Mouse (Mus musculus) spleen, postnatal 14 days (tissue): ENCODE results near the gene C1ql3.

Experiments used
- DNase-seq, 2 experiments: peaks; one replicate each; pipeline ENCODE4 v3.0.0; 2021 to 2022; ENCODE audit warnings: low spot score in 2 of 2

C1ql3 gene

DNA sequence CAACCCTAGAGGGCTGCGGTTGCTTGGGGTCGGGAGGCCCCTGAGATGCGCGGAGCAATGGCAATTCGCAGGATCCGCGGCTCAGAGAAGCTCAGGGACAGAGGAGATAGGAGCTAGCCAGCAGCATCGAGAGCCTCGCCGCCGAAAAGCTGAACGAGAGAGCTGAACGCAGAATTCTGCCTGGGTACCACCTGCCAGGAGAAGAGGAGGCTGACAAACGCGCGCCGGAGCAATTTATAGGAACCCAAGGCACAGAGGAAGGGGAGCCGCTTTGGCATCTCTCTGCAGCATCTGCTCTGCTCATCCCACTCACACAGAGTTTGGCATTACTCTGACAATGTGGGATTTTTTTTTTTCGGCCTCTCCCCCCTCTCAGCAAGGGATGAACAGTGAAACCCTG, at the start of gene C1ql3:
Gene C1ql3, minus strand, starts transcription at position 335 of the 400 bp plus-strand sequence.
- no peak for DNase-seq

DNA sequence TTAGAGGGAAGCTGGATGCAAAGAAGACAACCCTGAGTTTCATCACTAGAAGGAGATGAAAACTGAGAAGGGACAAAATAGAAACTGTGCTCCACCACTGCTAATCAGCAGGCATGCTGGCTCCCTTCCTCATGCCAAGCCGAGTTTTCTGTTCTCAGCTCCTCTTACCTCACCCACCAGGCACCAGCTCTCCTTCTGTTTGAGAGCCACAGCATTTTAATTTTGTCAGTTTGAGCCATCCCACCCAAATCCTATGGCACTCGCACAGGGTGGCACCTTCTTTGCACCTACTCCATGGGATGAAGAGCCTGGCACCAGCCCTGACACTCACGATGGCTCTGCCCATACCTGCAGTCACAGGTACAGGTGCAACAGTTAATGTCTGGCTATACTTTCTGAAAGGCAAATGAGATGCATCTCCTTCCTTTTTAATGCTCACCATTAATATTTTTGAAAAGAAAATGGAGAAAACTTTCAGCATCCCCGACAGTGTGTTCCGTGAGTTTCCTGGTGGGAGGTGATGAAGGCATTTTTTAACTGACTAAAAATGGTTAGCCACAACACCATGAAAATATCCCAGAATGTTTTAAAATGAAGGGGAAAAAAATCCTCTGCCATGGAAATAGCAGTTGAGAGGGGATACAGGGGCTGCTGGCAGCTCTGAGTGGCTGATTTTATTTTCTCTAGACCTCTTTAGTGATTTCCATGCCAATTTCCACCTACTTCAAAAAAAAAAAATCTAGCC, 49.0 kb upstream of the C1ql3 start:
- DNase-seq = no peak

DNA sequence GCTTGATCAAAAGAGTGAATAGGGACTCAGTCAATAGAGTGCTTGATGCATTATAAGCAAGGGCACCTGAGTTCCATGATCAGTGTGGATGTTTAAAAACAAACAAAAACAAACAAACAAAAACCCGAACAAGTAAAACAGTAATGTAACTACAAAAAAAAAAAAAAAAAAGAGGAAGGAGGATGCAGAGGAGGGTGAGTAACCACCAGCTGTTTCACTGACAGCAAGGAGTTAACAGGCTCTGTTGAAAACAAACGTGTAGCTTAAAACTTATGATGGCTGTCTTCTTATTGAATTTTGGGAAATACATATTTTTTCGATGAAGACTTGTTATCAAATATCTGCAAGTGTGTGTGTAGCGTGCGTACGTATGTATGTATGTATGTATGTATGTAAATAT, 37.0 kb upstream of the C1ql3 start:
- no peak for DNase-seq

DNA sequence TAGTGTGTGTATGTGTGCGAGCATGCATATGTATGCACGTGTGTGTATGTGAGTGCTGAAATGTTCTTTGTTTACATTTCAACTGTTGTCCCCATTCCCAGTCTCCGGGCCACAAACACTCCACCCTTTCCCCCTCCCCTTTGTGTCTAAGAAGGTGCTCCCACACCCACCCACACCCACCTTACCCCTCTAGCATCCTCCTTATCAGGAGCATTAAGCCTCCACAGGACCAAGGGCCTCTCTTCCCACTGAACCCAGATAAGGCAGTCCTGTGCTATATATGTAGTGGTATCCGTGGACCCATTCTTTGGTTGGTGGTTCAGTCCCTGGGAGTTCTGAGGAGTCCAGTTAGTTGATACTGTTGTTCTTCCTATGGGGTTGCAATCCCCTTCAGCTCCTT, 32.9 kb upstream of the C1ql3 start:
- no peak for DNase-seq

DNA sequence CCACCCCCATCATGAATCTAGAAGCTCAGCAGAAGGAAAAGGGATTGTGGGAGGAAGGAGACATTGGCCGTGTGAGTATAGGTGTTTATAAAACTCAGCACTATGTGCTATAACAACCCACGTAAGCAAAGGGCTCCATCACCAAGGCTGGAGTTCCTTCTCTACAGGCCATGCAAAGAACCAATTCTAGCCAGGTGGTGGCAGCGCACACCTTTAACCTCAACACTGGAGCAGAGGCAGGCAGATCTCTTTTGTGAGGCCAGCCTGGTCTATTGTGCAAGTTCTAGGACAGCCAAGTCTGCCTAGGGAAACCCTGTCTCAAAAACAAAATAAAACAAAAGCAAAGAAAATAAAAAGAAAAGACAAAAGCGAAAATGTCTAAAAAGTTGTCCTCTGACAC, 28.2 kb upstream of the C1ql3 start:
- no peak for DNase-seq

DNA sequence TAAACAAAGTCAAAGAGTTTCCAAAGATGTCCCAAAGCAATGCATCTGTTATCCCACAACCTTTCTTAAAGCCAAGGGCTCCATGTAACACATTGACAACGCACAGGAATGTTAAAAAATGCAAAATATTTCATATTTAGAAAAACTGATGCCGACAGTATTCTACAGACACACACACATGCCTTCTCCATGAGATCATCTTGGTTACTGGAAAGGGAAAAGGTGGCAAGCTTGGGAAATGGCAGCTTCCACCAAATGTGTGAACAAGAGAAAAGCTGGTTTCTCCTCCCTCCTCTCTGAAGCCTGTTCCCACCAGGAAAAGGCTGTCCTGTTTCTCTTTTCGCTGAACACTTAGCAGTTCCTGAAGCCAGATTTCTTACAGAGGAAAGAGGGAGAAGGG, 27.2 kb upstream of the C1ql3 start:
- DNase-seq = no peak

DNA sequence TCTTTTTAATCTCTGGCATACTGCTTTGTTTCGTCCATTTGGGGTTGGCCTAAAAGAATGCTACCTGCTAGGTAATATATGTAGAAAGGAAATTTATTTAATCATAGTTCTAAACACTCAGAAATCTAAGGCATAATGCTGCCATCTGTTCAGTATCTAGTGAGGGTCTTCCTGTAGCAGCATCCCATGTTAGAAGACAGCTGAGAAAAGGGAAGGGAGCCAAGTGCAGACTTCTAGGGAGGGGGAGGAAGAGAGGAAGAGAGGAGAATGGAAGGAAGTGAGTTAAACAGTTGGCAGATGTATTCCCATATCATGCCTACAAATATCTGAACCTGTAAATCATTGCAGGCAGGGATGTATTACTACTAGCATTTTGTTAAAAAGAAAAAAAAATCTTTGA, 7.3 kb upstream of the C1ql3 start:
- DNase-seq = no peak

DNA sequence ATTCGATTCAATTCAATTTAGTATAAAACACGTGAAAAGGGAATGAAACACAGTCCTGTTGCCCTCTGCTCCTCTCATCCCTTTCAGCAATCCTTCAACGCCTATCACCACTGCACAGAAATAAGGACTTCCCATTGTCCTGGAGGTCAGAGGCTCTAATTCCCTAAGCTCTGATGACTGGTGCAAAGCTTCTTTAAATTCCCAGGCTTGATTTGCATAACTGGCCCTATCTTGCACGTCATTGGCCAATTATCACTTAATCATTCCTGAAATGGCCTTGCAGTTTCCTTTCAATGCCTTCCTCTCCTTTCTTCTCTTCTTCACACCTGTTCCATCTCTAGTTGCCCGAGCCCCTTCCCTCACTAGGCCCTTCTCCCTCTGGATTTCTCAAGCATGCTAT, 6.8 kb upstream of the C1ql3 start:
- no peak for DNase-seq

DNA sequence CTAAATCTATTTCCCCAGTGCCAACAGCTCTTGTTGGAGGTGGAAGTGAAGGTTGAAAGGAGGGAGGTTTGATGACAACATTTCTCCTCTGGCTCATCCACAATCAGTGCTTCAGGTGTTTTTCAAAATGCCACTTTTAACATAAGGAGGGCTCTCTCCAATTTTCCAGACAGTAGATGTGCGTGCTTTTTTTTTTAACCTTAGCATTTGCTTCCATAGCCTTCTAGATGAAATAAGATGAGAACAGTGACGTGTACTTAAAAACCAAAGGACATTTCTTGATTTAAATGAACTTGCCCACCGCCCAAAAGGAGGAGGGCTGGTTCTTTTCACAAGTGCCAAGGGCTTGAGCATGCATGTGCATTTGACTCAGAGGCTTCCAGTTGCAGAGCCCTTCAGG, 367 bp upstream of the C1ql3 start:
- DNase-seq = no peak

DNA sequence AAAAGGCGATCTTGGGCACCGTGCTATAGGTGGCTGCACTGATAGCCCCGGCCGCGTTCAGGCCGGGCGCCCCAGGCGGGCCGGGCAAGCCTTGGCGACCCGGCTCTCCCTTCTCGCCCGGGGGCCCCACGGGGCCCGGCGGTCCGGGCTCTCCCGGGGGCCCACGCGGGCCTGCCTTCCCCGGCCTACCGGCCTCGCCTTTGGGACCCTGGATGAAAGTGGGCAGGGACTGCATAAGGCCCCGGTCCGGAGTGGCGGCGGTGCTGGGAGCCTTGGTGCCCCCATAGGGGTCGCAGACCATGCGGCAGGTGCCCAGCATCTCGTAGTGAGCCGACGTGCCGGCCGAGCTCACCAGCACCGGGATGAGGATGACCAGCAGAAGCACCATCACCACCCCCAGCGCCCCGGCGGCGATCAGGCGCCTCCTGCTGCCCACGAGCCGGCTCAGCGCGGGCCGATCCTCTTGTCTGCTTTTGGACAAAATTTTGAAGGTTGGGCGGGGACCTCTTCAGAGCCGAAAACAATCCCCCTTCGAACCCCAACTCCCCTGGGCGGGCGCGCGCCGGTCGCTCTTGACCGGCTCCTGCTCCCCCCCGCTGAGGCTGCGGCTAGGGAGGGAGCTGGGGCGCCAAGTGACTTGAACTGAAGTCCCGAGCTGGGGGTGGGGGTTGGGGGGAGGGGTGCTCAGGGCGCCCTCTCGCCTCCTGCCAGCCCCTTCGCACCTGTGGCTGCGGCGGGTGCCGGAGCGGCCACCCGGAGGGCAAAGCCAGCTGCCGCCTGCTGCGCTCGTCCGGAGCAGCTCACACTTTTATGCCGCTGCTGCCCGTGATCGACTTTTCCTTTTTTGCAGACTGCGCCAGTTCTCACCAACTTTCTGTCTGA, 905 bp downstream of the C1ql3 start:
- DNase-seq = no peak

DNA sequence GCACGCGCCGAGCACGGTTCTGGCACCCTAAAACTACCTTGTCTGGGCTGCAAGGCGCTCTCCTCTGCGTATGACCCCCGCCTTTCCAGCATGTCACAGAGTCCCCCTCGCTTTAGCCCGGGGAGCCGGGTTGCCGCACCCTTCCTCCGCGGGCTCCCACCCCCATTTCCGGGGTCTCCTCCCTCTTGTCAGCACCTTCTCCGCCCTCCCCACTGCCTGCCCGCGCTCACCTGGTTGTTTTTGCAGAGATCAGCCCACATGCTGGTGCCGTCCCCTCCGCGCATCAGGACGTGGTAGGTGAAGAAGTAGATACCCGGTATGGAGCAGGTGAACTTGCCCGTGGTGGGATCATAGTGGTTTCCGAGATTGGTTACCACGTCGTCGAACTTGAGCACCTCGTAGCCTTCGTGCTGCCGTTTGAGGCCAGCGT, 1.6 kb downstream of the C1ql3 start:
- no peak for DNase-seq

DNA sequence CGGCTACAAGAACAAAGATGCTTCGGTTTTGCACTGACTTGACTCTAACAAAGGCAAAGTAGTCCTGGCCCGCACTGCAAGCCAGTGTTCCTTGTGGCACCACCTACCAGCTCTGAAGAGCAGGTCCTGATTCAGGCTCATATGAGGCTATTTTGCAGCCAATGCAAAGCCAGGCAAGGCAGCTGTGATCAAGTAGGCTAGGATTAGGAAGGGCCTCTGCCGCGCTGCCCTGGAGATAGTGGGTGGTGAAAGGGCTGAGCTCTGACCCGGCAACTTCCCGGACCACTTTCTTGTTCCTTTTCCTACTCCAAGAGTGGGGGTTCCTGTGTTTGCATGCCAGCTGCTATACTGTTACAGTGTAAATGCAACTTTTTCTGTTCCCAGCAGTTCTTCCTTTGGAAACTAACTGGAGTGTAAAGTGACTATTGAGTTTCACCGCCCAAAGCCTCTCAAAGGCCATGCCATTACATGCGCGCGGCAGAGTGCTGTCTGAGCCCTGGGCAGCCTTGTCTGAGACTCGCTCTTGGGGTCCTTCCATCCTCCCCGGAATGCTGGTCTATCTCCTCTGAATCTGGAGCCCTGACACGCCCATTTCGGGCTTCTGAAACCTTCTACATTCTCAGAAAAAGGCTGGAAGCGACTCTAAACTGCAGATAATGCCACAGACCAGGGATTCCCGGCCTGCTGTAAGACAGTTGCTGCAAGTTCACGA, 2.2 kb downstream of the C1ql3 start:
- no peak for DNase-seq

DNA sequence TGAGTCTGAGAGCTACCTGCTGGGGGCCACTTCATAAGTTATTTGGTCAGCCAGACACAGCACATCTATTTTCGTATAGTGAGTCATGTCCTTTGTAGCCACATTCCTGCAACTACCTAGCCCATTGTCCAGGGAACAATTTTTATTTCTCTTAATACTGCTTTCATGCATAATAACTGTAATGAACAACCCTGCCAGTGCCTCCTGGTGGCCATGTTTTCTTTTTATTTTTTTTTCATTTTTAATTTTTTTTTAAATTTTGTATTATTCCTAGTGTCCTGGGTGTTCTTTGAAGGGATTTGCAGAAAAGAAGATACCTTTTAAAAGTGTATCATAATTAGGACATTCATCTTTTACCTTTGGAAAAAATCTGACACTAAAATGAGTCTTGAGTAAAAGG, 3.2 kb downstream of the C1ql3 start:
- no peak for DNase-seq

DNA sequence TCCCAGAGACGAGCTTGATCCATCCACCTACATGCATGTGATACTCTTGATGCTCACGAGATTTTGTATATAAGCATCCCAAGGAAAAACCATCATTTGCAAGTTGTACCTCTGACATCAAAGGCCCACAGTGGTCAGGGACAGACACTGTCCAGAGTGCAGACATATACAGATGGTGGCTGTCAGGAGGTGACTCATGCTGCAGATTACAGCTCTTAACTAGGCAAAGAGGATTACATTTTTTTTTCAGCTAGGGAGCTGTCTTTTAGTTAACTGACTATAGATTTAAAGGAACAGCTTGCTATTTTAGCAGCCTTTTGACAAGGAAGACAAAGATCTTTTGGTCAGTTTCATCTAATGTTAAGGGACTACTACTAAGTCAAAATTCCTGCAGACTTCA, 11.6 kb downstream of the C1ql3 start:
- DNase-seq = no peak

DNA sequence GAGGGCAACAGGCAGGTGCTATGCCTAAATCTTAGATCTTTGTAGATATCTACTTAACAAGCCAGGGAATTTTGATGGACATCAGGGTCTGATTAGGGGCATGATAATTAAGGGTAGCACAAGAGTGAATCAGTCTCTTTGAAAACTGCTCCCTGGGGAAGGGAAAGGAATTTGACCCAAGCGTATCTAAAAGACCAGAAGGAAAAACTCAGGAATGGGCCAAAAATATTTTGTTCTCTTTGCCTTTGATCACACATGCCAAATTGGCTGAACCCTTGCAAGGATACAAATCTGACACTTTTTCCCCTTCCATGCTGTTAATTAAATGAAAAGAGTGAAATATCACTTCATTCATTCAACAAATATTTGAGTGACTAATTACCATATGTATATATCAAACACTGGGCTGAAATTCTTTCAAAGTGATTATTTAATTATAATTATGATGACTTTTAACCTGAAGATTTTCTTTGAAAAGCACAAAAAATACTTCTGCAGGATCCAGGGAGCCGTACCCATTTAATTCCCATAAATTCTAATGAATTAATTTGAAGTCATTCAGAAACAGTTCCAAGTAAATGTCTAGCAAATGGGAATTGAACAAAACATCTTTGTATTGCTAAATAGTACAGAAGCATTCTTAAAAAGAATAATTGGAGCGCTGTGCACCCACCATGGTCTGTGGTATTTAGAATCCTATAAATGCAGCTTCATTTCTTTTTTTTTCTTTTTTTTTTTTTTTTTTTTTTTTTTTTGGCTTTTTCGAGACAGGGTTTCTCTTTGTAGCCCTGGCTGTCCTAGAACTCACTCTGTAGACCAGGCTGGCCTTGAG, 26.5 kb downstream of the C1ql3 start:
- no peak for DNase-seq

DNA sequence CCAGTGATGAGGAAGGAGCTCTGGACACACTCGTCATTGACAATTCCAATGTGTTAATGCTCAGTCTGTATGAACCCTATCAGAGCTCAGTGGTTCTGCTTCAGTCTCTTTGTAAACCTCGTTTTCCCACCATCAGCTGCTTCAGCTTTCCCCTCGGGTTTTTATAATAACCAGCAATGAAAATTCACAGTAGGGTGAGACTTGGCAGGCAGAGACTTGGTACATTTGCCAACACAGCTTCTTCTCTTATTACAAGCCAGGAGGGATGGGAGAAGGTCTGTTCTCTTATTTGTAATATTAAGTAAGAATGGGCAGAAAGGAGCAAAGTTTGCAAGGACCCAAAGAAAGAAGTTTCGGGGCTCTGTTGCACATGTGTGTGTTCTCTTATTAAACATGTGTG, 32.8 kb downstream of the C1ql3 start:
- no peak for DNase-seq

DNA sequence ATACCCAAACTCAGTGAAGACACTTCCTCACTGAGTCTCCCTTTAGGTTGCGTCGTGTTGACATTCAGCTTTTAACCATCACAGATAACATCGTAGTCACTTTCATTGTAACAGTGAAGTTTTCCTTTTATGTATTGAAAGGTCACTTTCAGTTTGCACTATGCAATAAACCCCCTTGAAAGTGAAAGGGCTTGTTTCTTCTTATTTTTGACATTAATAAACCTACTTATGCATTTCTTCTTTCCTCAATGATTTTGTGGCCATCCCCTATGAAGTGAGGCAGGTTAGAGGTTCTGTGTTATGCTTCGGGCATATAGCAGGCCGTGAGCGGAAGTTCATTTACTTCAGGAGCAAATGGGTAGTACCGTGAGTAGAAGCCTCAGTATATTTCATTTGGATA, 34.2 kb downstream of the C1ql3 start:
- no peak for DNase-seq

DNA sequence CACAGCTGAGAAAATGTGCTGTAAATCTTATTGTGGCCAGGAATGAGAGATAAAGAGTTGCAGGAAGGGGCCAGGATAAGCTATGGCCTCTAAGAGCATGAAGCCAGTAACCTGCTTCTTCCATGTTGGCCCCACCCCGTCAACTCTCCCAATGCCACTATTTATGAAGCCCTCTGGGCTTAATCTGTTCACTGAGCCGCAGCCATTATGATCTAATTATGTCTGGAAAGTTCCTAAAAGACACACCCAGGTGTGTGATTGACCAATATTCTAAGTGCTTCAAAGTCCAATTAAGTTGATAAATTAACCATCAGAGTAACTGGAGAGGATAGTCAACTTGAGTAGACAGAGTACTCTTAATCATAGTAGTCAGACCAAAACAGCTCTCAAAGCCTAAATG, 37.9 kb downstream of the C1ql3 start:
- no peak for DNase-seq

DNA sequence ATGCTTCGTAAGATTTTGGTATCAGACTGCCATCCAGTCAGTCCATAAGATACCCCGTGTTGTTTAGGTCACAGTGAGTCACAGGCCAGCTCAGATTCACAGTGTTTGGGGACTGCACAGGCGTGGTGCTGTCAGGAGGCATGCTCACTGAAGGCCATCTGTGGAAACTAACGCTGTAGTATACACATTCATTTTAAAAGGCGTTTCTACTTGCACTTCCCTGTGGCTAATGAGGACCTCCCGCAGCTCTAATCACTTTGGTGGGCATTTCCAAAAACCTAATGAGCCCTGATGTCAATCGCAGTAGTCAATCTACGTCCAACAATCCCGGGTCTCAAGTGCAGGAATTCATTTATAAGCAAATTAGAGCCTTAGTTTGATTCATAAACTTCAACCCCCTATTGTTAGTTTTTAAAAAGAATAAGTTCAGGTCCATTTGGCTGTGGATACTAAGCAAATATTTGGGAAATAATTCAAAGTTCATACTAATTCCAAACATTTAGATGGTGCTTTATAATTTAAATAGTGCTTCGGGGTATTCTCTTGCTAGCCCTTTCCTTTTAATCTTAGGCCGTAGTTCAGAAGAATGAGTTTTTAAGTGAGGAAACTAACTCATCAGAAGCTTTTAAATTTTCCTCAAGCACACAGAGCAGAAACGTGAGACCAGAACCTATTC, 41.4 kb downstream of the C1ql3 start:
- DNase-seq = no peak

DNA sequence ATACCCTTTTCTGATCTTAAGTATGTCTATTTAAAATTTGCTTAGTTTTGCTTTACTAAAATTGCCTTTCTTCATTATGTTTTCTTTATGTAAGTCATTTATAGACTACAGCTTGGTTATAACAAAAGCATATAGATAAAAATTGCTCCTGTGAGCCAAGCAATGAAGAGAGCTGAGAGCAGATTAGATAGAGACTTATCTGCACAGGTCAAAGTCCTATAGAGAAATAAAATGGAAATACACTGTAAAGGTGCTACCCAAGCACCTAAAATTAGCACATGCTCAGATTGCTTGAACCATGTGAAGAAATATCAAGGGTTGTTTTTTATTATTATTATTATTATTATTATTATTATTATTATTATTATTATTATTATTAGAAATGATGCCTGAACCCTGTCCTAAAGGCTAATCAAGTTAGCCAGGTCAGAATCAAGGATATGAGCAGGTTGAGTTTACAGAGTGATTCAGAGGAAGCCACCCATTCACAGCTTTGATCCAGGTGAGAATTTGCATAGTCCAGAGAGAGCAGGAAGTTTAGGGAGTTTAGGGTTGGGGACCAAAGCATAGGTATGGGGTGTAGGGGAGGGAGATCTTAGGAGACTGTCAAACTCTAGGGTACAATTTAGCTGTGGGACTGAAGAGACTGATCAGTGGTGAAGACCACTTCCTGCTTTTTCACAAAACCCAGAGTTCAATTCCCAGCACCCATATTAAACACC, 54.7 kb downstream of the C1ql3 start:
- DNase-seq = no peak
